Mouse (Mus musculus) liver, embryonic 14.5 days (tissue): ENCODE results near the gene Rfpl4. TPM values are rescaled to one million over a fixed set of nuclear protein-coding genes. Genes with fewer than 3 reads are reported as not detected.
"Not testable (repeated sequence)": the region's sequence is repeated elsewhere in the genome, so short reads cannot be mapped to it uniquely, and the experiment has no call there.

Experiments
- ATAC-seq: fragments of 200-750 bp; cut with Nextera tagmentation; 2 replicates; pipeline ENCODE4 v1.8.0; 2017; ENCODE audit warnings: moderate number of reproducible peaks, mild to moderate bottlenecking, moderate library complexity; ENCODE audit not compliant: insufficient read depth
- DNase-seq, 3 experiments: peaks; one replicate each; pipeline ENCODE4 v3.0.0-alpha.2; 2012 to 2013; ENCODE audit warnings: low read depth in 3 of 3, low spot score in 3 of 3
- H3K27ac ChIP-seq: fragments of 300-500 bp; sonication (generic); 2 replicates; pipeline ENCODE4 v1.5.1; 2014; ENCODE audit warnings: moderate library complexity, mild to moderate bottlenecking, control low read depth, inconsistent platforms
- H3K27me3 ChIP-seq: fragments of 300-500 bp; sonication (generic); 2 replicates; pipeline ENCODE4 v1.6.1; 2014; ENCODE audit warnings: mild to moderate bottlenecking, low read length, moderate library complexity; ENCODE audit not compliant: control insufficient read depth, insufficient read depth
- H3K36me3 ChIP-seq: fragments of 300-500 bp; sonication (generic); replicated peaks from 2 replicates; pipeline ENCODE4 v1.6.1; 2014; ENCODE audit warnings: low read depth; ENCODE audit not compliant: control insufficient read depth, insufficient read depth
- H3K4me1 ChIP-seq, 2 experiments: fragments of 200-500 bp in 1 of 2; fragments of 300-500 bp in 1 of 2; sonication (generic) in 1 of 2; replicated peaks; 2 replicates each; pipeline ENCODE4 v1.6.1; 2012 to 2014; ENCODE audit warnings: antibody characterized with exemption in 1 of 2, inconsistent platforms in 1 of 2, low read length in 1 of 2; ENCODE audit not compliant: control insufficient read depth in 2 of 2, insufficient read depth in 2 of 2
- H3K4me2 ChIP-seq: fragments of 300-500 bp; sonication (generic); 2 replicates; pipeline ENCODE4 v1.6.1; 2014; ENCODE audit warnings: low read depth, mild to moderate bottlenecking, control low read depth, moderate library complexity
- H3K4me3 ChIP-seq, 2 experiments: fragments of 200-500 bp in 1 of 2; fragments of 300-500 bp in 1 of 2; sonication (generic) in 1 of 2; 2 replicates each; pipeline ENCODE4 v1.5.1; 2012 to 2014; ENCODE audit warnings: low read depth in 2 of 2, low read length in 2 of 2, mild to moderate bottlenecking in 2 of 2, control low read depth in 1 of 2, inconsistent platforms in 1 of 2, moderate library complexity in 1 of 2; ENCODE audit not compliant: insufficient read depth in 1 of 2
- H3K9ac ChIP-seq: fragments of 300-500 bp; sonication (generic); replicated peaks from 2 replicates; pipeline ENCODE4 v1.6.1; 2014; ENCODE audit warnings: mild to moderate bottlenecking, control low read depth, moderate library complexity
- H3K9me3 ChIP-seq: fragments of 300-500 bp; sonication (generic); 2 replicates; pipeline ENCODE4 v1.6.1; 2016; ENCODE audit warnings: low read length, mixed read lengths; ENCODE audit not compliant: control insufficient read depth
- CTCF ChIP-seq: IDR thresholded peaks from 2 replicates; pipeline ENCODE4 v1.5.1; 2016; ENCODE audit warnings: antibody characterized with exemption, low read depth, control low read depth
- EP300 ChIP-seq: IDR thresholded peaks from 2 replicates; pipeline ENCODE4 v1.6.1; 2016; ENCODE audit warnings: antibody characterized with exemption, low read depth
- WGBS: fragments of 180-500 bp; shearing (Covaris S2); extraction: QIAGEN DNeasy Blood & Tissue Kit; methylation state at CpG from one replicate; pipeline ENCODE4 v1.1.7; 2014; ENCODE audit not compliant: insufficient replicate concordance; 5-methylcytosine and 5-hydroxymethylcytosine counted together
- polyA plus RNA-seq, 2 experiments: library from polyadenylated mRNA; depleted of rRNA in 1 of 2; stranded (reverse) in 1 of 2; unstranded in 1 of 2; fragments of >200 nt; fragmentation: Nextera tagmentation in 1 of 2; extraction: Ambion mirVana in 1 of 2; gene quantifications; 2 replicates each; pipeline versions ENCODE4 v1.2.1 to v1.2.3; 2012 to 2014

Gene Rfpl4
- polyA plus RNA-seq (2012; rRNA removed) (not detected in 2 replicates), polyA plus RNA-seq (2014; fragmentation: Nextera tagmentation; extraction: Ambion mirVana) (not detected in 2 replicates)

DNA sequence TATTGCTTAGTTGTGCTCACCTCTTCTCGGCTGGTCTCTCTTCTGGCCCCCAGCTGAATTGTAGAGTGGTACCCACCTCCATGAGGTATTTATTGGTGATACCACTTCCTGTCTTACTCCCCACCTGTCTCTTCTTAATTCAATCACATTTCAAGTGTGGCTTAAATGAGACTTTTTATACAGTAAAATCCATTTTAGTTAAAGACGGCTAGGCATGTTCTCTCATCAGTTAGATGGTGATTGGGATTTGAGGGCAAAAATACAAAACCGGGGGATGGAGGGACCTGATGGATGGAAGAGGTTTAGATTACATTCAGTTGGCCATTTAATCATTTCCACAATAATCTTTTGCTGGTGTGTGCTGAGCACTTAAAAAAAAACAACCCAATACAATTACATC, at the start of gene Rfpl4:
Rfpl4 (minus strand) TSS at position 101 of the 400 bp plus-strand sequence.
- Histone ChIP-seq H3K27me3 (no peaks in the 10 kb centered on the region), H3K9me3 (no peaks in the 10 kb centered on the region), H3K36me3 (no peaks in the 10 kb centered on the region), H3K27ac (no peak within 1 kb of the TSS), H3K4me3 (no peak within 1 kb of the TSS), H3K4me2 (no peak within 1 kb of the TSS), H3K4me1 (no peaks in the 10 kb centered on the region), H3K9ac (no peak within 1 kb of the TSS)
- no peak for TF ChIP-seq EP300
- TF ChIP-seq CTCF = no peak
- ATAC-seq (no peak), DNase-seq (no peak)
- 60% methylated on average over 3 of the region's 3 CpGs for WGBS

DNA sequence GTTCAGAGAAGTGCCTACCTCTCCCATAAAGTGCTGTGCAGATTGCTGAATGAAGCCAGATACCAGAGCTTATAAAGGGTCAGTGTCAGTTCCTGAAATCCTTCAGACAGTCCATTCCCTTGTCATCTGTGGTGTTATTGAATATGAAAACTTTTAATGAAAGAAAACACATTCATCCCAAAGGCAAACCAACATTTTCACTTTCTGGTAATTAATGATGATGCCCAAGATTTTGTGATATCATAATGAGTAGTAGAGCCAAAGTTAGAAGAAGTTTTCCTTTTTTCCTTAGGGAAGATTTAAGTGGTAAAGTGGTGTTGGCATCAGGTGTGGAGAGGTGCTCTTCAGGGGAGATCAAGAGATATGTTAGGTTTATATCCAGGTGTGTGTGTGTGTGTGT, 32.8 kb upstream of the Rfpl4 start, which contains the start of gene Vmn1r55:
Vmn1r55 (minus strand) TSS at position 101 of the 400 bp plus-strand sequence.
- H3K4me3 ChIP-seq, ATAC-seq, H3K9ac ChIP-seq, DNase-seq, H3K4me2 ChIP-seq, H3K27me3 ChIP-seq, H3K36me3 ChIP-seq, H3K27ac ChIP-seq, H3K4me1 ChIP-seq, H3K9me3 ChIP-seq: not testable (repeated sequence)

DNA sequence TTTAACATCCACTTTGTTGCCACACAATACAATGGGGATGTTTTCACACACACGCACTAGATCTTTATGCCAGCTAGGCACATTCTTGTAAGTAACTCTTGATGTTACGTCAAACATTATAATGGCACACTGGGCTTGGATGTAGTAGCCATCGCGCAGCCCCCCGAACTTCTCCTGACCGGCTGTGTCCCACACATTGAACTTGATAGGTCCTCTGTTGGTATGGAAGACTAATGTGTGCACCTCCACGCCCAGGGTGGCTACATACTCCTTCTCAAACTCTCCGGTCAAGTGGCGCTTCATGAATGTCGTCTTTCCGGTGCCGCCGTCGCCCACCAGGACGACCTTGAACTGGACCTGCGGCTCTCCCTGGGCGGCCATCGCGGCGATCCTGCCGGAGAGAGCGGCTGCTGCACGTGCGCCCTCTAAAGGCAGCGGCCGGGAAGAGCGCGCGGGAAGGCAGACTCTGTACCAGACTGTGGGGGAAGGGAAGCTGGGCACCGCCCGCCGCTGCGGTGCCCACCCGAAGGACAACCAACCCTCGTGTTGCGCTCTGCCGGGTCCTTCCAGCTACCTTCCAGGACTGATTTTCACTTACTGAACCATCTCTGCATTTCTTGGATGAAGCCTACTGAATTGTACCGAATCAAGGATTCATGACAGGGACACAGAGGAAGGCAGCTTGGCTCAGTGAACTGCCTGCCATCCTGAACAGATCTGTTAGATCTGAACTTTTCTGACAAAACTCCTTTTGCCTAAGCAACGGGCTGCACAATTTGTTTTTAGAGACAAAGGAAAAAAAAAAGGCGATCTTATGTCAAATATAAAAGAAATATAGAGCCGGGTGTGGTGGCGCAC, 9.0 kb upstream of the Rfpl4 start, which contains the start of gene Rasl2-9:
Rasl2-9 (minus strand) TSS at position 402 of the 858 bp plus-strand sequence.
- H3K4me3 ChIP-seq = peak within 1 kb of the TSS; percentile 34 to 49
- H3K9ac ChIP-seq = peak within 1 kb of the TSS; percentile 32
- no peak within 1 kb of the TSS for H3K27ac ChIP-seq
- ATAC-seq (peak; percentile 70), DNase-seq (peak in 2 of 3 experiments; percentile 20 to 33)
- peak; percentile 93 for TF ChIP-seq CTCF
- TF ChIP-seq EP300 = no peak
- H3K27me3 ChIP-seq = no peaks in the 10 kb centered on the region
- peaks cover 0 to 6% of the 10 kb centered on the region in 2 experiments; a peak in 1 of 4 replicates for H3K4me1 ChIP-seq
- 13% methylated on average over 42 of the region's 42 CpGs for WGBS
- H3K4me2 ChIP-seq = peak within 1 kb of the TSS; percentile 63
- H3K36me3 ChIP-seq = no peaks in the 10 kb centered on the region
- no peaks in the 10 kb centered on the region for H3K9me3 ChIP-seq

GRCm38 (mm10) chr7:5125078-5125477, 8.3 kb upstream of the Rfpl4 start:
- WGBS = 56% methylated on average over 8 of the region's 8 CpGs
- no peak for ATAC-seq
- H3K9me3 ChIP-seq = no peaks in the 10 kb centered on the region
- no peak overlapping the region for H3K27ac ChIP-seq
- H3K4me2 ChIP-seq = no peak overlapping the region
- no peak overlapping the region for H3K4me3 ChIP-seq
- DNase-seq = no peak
- no peak overlapping the region for H3K9ac ChIP-seq
- H3K36me3 ChIP-seq = no peaks in the 10 kb centered on the region
- H3K4me1 ChIP-seq = peaks cover 0 to 6% of the 10 kb centered on the region in 2 experiments; a peak in 1 of 4 replicates
- H3K27me3 ChIP-seq = no peaks in the 10 kb centered on the region
- TF ChIP-seq CTCF (no peak), EP300 (no peak)

DNA sequence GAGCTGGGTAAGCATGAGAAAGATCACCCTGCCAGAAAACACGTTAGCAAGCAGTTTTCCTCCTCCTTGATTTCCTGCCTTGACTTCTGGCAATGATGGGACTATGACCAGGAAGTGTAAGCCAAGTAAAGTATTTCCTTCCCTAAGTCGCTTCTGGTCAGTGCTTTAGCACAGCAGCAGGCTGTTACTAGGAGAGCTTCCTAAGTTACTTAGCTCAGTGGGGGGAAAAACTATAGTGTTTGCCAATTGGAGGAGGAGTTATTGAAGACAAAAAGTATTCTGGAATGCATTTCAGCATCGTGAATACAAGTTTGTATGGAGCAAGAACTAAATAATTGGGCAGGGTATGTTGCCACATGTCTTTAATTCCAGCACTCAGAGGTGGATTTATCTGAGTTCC, 4.0 kb downstream of the Rfpl4 start:
- no peaks in the 10 kb centered on the region for H3K9me3 ChIP-seq
- ATAC-seq (no peak), DNase-seq (no peak)
- no peak for TF ChIP-seq CTCF
- TF ChIP-seq EP300 = no peak
- no peaks in the 10 kb centered on the region for H3K36me3 ChIP-seq
- H3K4me1 ChIP-seq = no peaks in the 10 kb centered on the region
- H3K4me3 ChIP-seq = no peak overlapping the region
- no peak overlapping the region for H3K4me2 ChIP-seq
- 16% methylated on average over 3 of the region's 3 CpGs for WGBS
- no peak overlapping the region for H3K27ac ChIP-seq
- H3K9ac ChIP-seq = no peak overlapping the region
- no peaks in the 10 kb centered on the region for H3K27me3 ChIP-seq
